Mouse (Mus musculus): ENCODE measurements around the gene Vps52. TPM values are rescaled to one million over a fixed set of nuclear protein-coding genes. Genes with fewer than 3 reads are reported as not detected.
A peak's percentile ranks its signal among the peaks of the same experiment; 100 is the strongest.
"Not testable (repeated sequence)": the region's sequence is repeated elsewhere in the genome, so short reads cannot be mapped to it uniquely, and the experiment has no call there.

The Vps52 gene
- total RNA-seq, 2 experiments from 2014 or later, result 11.3 to 17.0 TPM

DNA sequence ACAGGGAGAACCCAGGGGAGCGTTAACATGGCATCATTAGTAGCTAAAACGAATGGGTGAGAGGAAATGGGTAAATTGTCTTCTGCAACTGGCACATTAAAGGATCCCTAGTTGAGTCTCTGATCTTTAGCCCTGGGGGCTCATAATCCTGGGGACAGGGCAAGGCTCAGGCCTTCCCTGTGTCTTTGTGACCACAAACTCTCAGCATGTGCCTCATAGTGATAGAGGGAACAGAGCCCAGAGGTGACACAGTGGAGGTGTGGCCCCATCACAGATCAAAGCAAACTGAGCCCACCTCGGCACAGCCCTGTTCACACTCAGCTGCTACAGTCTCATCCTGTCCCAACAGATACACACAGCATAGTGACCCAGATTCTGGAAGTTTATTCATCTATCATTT is 40.0 kb downstream of the Vps52 start:
- no peak for ATAC-seq (replicated peaks; ENCODE audit: low FRiP score, poor library complexity, severe bottlenecking)

GRCm38 (mm10) chr17:33997025-33997424 is 41.4 kb downstream of the Vps52 start:
- not testable (repeated sequence) for ATAC-seq (replicated peaks; ENCODE audit: low FRiP score, poor library complexity, severe bottlenecking)

GRCm38 (mm10) chr17:33998697-33999096 is 43.1 kb downstream of the Vps52 start:
- not testable (repeated sequence) for ATAC-seq (replicated peaks; ENCODE audit: low FRiP score, poor library complexity, severe bottlenecking)

- 0 out of 2 replicates have a peak, but pooled peaks have one; percentile 42 for ATAC-seq (replicated peaks; ENCODE audit: low FRiP score, poor library complexity, severe bottlenecking)
Observed at GRCm38 (mm10) chr17:33999341-34000149, 43.9 kb downstream of the Vps52 start.

DNA sequence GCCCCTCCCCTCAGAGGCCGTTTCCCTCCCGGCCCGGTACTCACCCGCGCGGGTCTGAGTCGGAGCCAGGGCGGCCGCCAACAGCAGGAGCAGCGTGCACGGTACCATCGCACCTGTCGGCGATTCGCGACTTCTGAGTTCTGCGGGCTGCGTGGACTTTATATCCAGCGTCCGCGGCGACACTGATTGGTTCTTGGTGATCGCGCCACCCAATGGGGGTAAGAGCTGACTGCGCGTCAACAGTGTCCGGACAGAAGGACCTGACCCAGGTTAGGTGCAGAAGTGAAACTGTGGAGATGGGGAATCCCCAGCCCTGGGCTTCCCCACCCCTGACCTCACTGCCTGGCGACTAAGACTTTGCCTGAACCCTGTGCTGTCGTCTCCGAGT is 44.5 kb downstream of the Vps52 start, which contains the start of gene H2-K1:
H2-K1 (minus strand) TSS at position 198 of the 388 bp plus-strand sequence.
- ATAC-seq (replicated peaks; ENCODE audit: low FRiP score, poor library complexity, severe bottlenecking), result peak; percentile 93

GRCm38 (mm10) chr17:34000796-34001195 is 45.2 kb downstream of the Vps52 start:
- not testable (repeated sequence) for ATAC-seq (replicated peaks; ENCODE audit: low FRiP score, poor library complexity, severe bottlenecking)

GRCm38 (mm10) chr17:34003426-34003825 is 47.8 kb downstream of the Vps52 start:
- no peak for ATAC-seq (replicated peaks; ENCODE audit: low FRiP score, poor library complexity, severe bottlenecking)

- ATAC-seq (replicated peaks; ENCODE audit: low FRiP score, poor library complexity, severe bottlenecking), result no peak
Observed at GRCm38 (mm10) chr17:34006570-34006969, 51.0 kb downstream of the Vps52 start.

DNA sequence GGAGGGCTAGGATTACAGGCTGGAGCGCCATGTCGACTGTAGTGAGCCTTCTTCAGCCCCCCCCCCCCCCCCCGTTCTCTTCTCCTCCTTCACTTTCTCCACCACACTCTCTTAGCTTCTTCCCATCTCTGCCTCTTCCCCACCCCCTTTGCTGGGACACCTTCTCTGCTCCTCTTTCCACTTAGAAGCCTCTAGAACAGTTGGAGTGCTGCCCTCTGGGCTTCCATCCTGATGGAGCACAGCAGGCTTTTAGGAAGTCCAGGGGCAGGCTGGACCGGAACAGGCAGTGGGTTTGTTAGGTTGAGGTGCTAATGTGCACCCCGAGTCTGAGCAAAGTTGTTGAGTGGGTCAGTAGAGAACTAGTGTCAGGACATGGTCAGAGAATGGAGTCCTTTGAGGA is 54.5 kb downstream of the Vps52 start:
- ATAC-seq (replicated peaks; ENCODE audit: low FRiP score, poor library complexity, severe bottlenecking), result no peak

GRCm38 (mm10) chr17:34013436-34013835 is 57.8 kb downstream of the Vps52 start:
- ATAC-seq (replicated peaks; ENCODE audit: low FRiP score, poor library complexity, severe bottlenecking), result no peak

Other genes starting within 250 kb of the Vps52 start
Only the 30 nearest of the 33 such genes appear.
- gene Rab11b, start 195.3 kb upstream of the Vps52 start, total RNA-seq (2015; ENCODE audit: low replicate concordance), result 43.9 and 50.9 TPM in 2 replicates
- 28.1 and 36.7 TPM in 2 replicates for gene Rab11b, start 195.3 kb upstream of the Vps52 start, total RNA-seq (2017; ENCODE audit: low replicate concordance)
- 0.96 and 1.5 TPM in 2 replicates for gene Angptl4, start 174.0 kb upstream of the Vps52 start, total RNA-seq (2015; ENCODE audit: low replicate concordance)
- 1.1 and 4.3 TPM in 2 replicates for gene Angptl4, start 174.0 kb upstream of the Vps52 start, total RNA-seq (2017; ENCODE audit: low replicate concordance)
- not detected in 2 replicates for gene Kank3, start 145.3 kb upstream of the Vps52 start, total RNA-seq (2015; ENCODE audit: low replicate concordance)
- 0.42 and 1.3 TPM in 2 replicates for gene Kank3, start 145.3 kb upstream of the Vps52 start, total RNA-seq (2017; ENCODE audit: low replicate concordance)
- gene Rps28, start 131.2 kb upstream of the Vps52 start, total RNA-seq (2015; ENCODE audit: low replicate concordance), result 216 and 275 TPM in 2 replicates
- 302 and 335 TPM in 2 replicates for gene Rps28, start 131.2 kb upstream of the Vps52 start, total RNA-seq (2017; ENCODE audit: low replicate concordance)
- gene Ndufa7, start 131.2 kb upstream of the Vps52 start, total RNA-seq (2015; ENCODE audit: low replicate concordance), result 50.6 and 57.5 TPM in 2 replicates
- gene Ndufa7, start 131.2 kb upstream of the Vps52 start, total RNA-seq (2017; ENCODE audit: low replicate concordance), result 35.4 and 46.6 TPM in 2 replicates
- 3.1 and 3.3 TPM in 2 replicates for gene Cd320, start 112.7 kb upstream of the Vps52 start, total RNA-seq (2015; ENCODE audit: low replicate concordance)
- gene Cd320, start 112.7 kb upstream of the Vps52 start, total RNA-seq (2017; ENCODE audit: low replicate concordance), result not detected in 2 replicates
- gene Gm7029, start 82.0 kb upstream of the Vps52 start, total RNA-seq (2015; ENCODE audit: low replicate concordance), result not detected in 2 replicates
- gene Gm7029, start 82.0 kb upstream of the Vps52 start, total RNA-seq (2017; ENCODE audit: low replicate concordance), result not detected in 2 replicates
- gene Kifc1, start 65.2 kb upstream of the Vps52 start, total RNA-seq (2015; ENCODE audit: low replicate concordance), result 5.0 and 17.6 TPM in 2 replicates
- 47.5 and 80.7 TPM in 2 replicates for gene Kifc1, start 65.2 kb upstream of the Vps52 start, total RNA-seq (2017; ENCODE audit: low replicate concordance)
- not detected in 2 replicates for gene Platr17, start 50.7 kb upstream of the Vps52 start, total RNA-seq (2015; ENCODE audit: low replicate concordance)
- 9.7 TPM in 1 of 2 replicates, not detected in the other for gene Platr17, start 50.7 kb upstream of the Vps52 start, total RNA-seq (2017; ENCODE audit: low replicate concordance)
- gene Daxx, start 46.4 kb upstream of the Vps52 start, total RNA-seq (2015; ENCODE audit: low replicate concordance), result 12.1 and 14.2 TPM in 2 replicates
- 20.4 and 21.7 TPM in 2 replicates for gene Daxx, start 46.4 kb upstream of the Vps52 start, total RNA-seq (2017; ENCODE audit: low replicate concordance)
- gene Tapbp, start 39.9 kb upstream of the Vps52 start, total RNA-seq (2015; ENCODE audit: low replicate concordance), result 30.7 and 30.9 TPM in 2 replicates
- 34.3 and 39.6 TPM in 2 replicates for gene Tapbp, start 39.9 kb upstream of the Vps52 start, total RNA-seq (2017; ENCODE audit: low replicate concordance)
- gene Zbtb22, start 39.9 kb upstream of the Vps52 start, total RNA-seq (2015; ENCODE audit: low replicate concordance), result 4.0 and 7.9 TPM in 2 replicates
- 8.8 and 10.3 TPM in 2 replicates for gene Zbtb22, start 39.9 kb upstream of the Vps52 start, total RNA-seq (2017; ENCODE audit: low replicate concordance)
- 5.2 and 6.1 TPM in 2 replicates for gene Rgl2, start 26.3 kb upstream of the Vps52 start, total RNA-seq (2015; ENCODE audit: low replicate concordance)
- gene Rgl2, start 26.3 kb upstream of the Vps52 start, total RNA-seq (2017; ENCODE audit: low replicate concordance), result 5.6 and 9.7 TPM in 2 replicates
- 15.9 and 38.0 TPM in 2 replicates for gene Pfdn6, start 15.5 kb upstream of the Vps52 start, total RNA-seq (2015; ENCODE audit: low replicate concordance)
- 22.9 TPM in 2 replicates for gene Pfdn6, start 15.5 kb upstream of the Vps52 start, total RNA-seq (2017; ENCODE audit: low replicate concordance)
- gene Wdr46, start 15.2 kb upstream of the Vps52 start, total RNA-seq (2015; ENCODE audit: low replicate concordance), result 4.0 and 15.9 TPM in 2 replicates
- gene Wdr46, start 15.2 kb upstream of the Vps52 start, total RNA-seq (2017; ENCODE audit: low replicate concordance), result 7.5 and 8.5 TPM in 2 replicates
- not detected in 2 replicates for gene B3galt4, start 4.3 kb upstream of the Vps52 start, total RNA-seq (2015; ENCODE audit: low replicate concordance)
- 0.70 and 0.94 TPM in 2 replicates for gene B3galt4, start 4.3 kb upstream of the Vps52 start, total RNA-seq (2017; ENCODE audit: low replicate concordance)
- gene Rps18, start 189 bp downstream of the Vps52 start, total RNA-seq (2015; ENCODE audit: low replicate concordance), result 758 and 917 TPM in 2 replicates
- 207 and 301 TPM in 2 replicates for gene Rps18, start 189 bp downstream of the Vps52 start, total RNA-seq (2017; ENCODE audit: low replicate concordance)
- gene H2-K1, start 44.5 kb downstream of the Vps52 start, total RNA-seq (2015; ENCODE audit: low replicate concordance), result 177 and 273 TPM in 2 replicates
- 97.6 and 121 TPM in 2 replicates for gene H2-K1, start 44.5 kb downstream of the Vps52 start, total RNA-seq (2017; ENCODE audit: low replicate concordance)
- gene Ring1, start 68.9 kb downstream of the Vps52 start, total RNA-seq (2015; ENCODE audit: low replicate concordance), result 1.9 and 9.2 TPM in 2 replicates
- 2.0 and 2.8 TPM in 2 replicates for gene Ring1, start 68.9 kb downstream of the Vps52 start, total RNA-seq (2017; ENCODE audit: low replicate concordance)
- gene H2-Ke6, start 72.2 kb downstream of the Vps52 start, total RNA-seq (2015; ENCODE audit: low replicate concordance), result 26.5 and 50.7 TPM in 2 replicates
- 15.0 and 17.8 TPM in 2 replicates for gene H2-Ke6, start 72.2 kb downstream of the Vps52 start, total RNA-seq (2017; ENCODE audit: low replicate concordance)
- not detected in 2 replicates for gene Slc39a7, start 75.9 kb downstream of the Vps52 start, total RNA-seq (2015; ENCODE audit: low replicate concordance)
- gene Slc39a7, start 75.9 kb downstream of the Vps52 start, total RNA-seq (2017; ENCODE audit: low replicate concordance), result 11.5 and 16.6 TPM in 2 replicates
- 7.1 and 8.3 TPM in 2 replicates for gene Rxrb, start 76.0 kb downstream of the Vps52 start, total RNA-seq (2015; ENCODE audit: low replicate concordance)
- 10.7 and 12.0 TPM in 2 replicates for gene Rxrb, start 76.0 kb downstream of the Vps52 start, total RNA-seq (2017; ENCODE audit: low replicate concordance)
- gene Col11a2, start 83.6 kb downstream of the Vps52 start, total RNA-seq (2015; ENCODE audit: low replicate concordance), result 1.3 TPM in 1 of 2 replicates, not detected in the other
- 4.3 and 7.0 TPM in 2 replicates for gene Col11a2, start 83.6 kb downstream of the Vps52 start, total RNA-seq (2017; ENCODE audit: low replicate concordance)
- gene H2-Oa, start 136.5 kb downstream of the Vps52 start, total RNA-seq (2015; ENCODE audit: low replicate concordance), result 0.84 and 7.9 TPM in 2 replicates
- 1.1 TPM in 1 of 2 replicates, not detected in the other for gene H2-Oa, start 136.5 kb downstream of the Vps52 start, total RNA-seq (2017; ENCODE audit: low replicate concordance)
- 15.9 and 37.5 TPM in 2 replicates for gene H2-DMa, start 163.7 kb downstream of the Vps52 start, total RNA-seq (2015; ENCODE audit: low replicate concordance)
- gene H2-DMa, start 163.7 kb downstream of the Vps52 start, total RNA-seq (2017; ENCODE audit: low replicate concordance), result 11.7 and 13.3 TPM in 2 replicates
- 36.1 and 75.0 TPM in 2 replicates for gene Brd2, start 166.8 kb downstream of the Vps52 start, total RNA-seq (2015; ENCODE audit: low replicate concordance)
- 114 and 135 TPM in 2 replicates for gene Brd2, start 166.8 kb downstream of the Vps52 start, total RNA-seq (2017; ENCODE audit: low replicate concordance)
- 2.5 TPM in 1 of 2 replicates, not detected in the other for gene H2-DMb2, start 187.5 kb downstream of the Vps52 start, total RNA-seq (2015; ENCODE audit: low replicate concordance)
- 3.2 and 3.6 TPM in 2 replicates for gene H2-DMb2, start 187.5 kb downstream of the Vps52 start, total RNA-seq (2017; ENCODE audit: low replicate concordance)
- gene H2-DMb1, start 197.3 kb downstream of the Vps52 start, total RNA-seq (2015; ENCODE audit: low replicate concordance), result 6.1 and 9.6 TPM in 2 replicates
- 7.1 and 15.8 TPM in 2 replicates for gene H2-DMb1, start 197.3 kb downstream of the Vps52 start, total RNA-seq (2017; ENCODE audit: low replicate concordance)
- 6.9 and 12.1 TPM in 2 replicates for gene Tap1, start 231.7 kb downstream of the Vps52 start, total RNA-seq (2015; ENCODE audit: low replicate concordance)
- 13.3 and 24.7 TPM in 2 replicates for gene Tap1, start 231.7 kb downstream of the Vps52 start, total RNA-seq (2017; ENCODE audit: low replicate concordance)
- 16.1 and 55.0 TPM in 2 replicates for gene Psmb9, start 232.0 kb downstream of the Vps52 start, total RNA-seq (2015; ENCODE audit: low replicate concordance)
- gene Psmb9, start 232.0 kb downstream of the Vps52 start, total RNA-seq (2017; ENCODE audit: low replicate concordance), result 17.2 and 29.1 TPM in 2 replicates

Measured in erythroblast, adult 5-6 weeks (primary cell).